Mouse (Mus musculus): ENCODE results near the gene Isg20l2.

DNA sequence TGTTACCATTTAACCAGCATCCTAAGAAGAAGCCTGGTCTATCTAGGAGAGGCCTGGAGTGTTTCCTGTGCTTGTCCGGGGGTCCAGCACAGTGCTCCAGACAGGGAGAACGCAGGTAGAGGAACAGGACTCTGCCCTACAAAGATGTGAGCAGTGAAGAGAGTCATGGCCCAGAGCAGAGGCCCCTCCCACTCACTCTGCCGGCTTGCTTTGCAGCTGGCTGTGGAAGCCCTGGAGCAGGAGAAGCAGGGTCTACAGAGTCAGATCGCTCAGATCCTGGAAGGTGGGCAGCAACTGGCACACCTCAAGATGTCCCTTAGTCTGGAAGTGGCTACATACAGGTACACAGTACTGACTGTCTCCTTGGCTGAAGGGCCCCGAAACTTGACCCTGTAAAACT lies 42.7 kb downstream of the Isg20l2 start:
- TF ChIP-seq POLR2A (IDR thresholded peaks at IDR 0.05; ENCODE audit: insufficient read depth, low read depth, low read length), result no peak
- no peak for TF ChIP-seq CTCF (IDR thresholded peaks at IDR 0.05)
- TF ChIP-seq EP300 (IDR thresholded peaks at IDR 0.05; ENCODE audit: insufficient read depth, low read depth, low read length), result no peak

Data from heart, adult 2 months (tissue).